Mouse (Mus musculus) ES-E14 (cell line): ENCODE results near the gene Lmntd2.

Source experiments
- CHD2 ChIP-seq: IDR thresholded peaks from 2 replicates; pipeline ENCODE4 v1.6.1; 2014; ENCODE audit warnings: mild to moderate bottlenecking, low read depth, low read length, inconsistent platforms
- HCFC1 ChIP-seq: IDR thresholded peaks from 2 replicates; pipeline ENCODE4 v1.6.1; 2012; ENCODE audit warnings: low read length, inconsistent platforms, borderline replicate concordance; ENCODE audit not compliant: insufficient read depth
- MAFK ChIP-seq: IDR thresholded peaks from 2 replicates; pipeline ENCODE4 v1.6.1; 2014; ENCODE audit warnings: mild to moderate bottlenecking, low read depth, low read length, inconsistent platforms; ENCODE audit not compliant: insufficient read depth
- ZC3H11A ChIP-seq: IDR thresholded peaks from 2 replicates; pipeline ENCODE4 v1.6.1; 2012; ENCODE audit warnings: low read depth, mild to moderate bottlenecking, inconsistent platforms, low read length, borderline replicate concordance
- ZNF384 ChIP-seq: IDR thresholded peaks from 2 replicates; pipeline ENCODE4 v1.6.1; 2012; ENCODE audit warnings: low read depth, low read length, inconsistent platforms

- TF ChIP-seq HCFC1 = no peak
- TF ChIP-seq ZNF384 = no peak
- no peak for TF ChIP-seq MAFK
- TF ChIP-seq ZC3H11A = no peak
- TF ChIP-seq CHD2 = no peak
These were observed 18.1 kb downstream of the Lmntd2 start for GRCm38 (mm10) chr7:141195754-141196153.
